Mouse (Mus musculus) stomach, postnatal 0 days (tissue): ENCODE data around the gene Epb41l5.

Source experiments
- CTCF ChIP-seq: IDR thresholded peaks from 2 replicates; pipeline ENCODE4 v1.5.1; 2016; ENCODE audit warnings: antibody characterized with exemption, low read depth, mild to moderate bottlenecking, moderate library complexity
- EP300 ChIP-seq: optimal IDR thresholded peaks from 2 replicates; pipeline ENCODE3; 2016; ENCODE audit warnings: antibody characterized with exemption

DNA sequence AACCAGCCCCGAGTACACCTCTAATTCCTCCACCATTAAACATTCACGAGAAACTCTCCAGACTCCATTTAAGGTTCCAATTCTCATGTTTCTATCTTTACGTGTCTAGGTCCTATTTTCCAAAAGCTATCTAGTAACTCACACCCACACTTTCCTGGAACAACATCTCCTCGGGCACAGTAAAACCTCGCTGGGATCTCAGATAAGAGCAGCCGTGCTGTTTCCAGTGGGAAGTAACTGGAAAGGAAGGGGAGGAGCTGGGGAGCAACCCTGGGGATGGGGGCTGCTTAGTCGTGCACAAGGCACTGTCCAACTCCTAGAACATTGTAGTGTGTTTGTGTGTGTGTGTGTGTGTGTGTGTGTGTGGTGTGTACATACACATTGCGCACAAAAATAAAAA, 146.9 kb downstream of the Epb41l5 start:
- TF ChIP-seq CTCF = no peak
- TF ChIP-seq EP300 = no peak
